10 mouse cellular contexts compared by ENCODE assay signal in the genomic region with DNA sequence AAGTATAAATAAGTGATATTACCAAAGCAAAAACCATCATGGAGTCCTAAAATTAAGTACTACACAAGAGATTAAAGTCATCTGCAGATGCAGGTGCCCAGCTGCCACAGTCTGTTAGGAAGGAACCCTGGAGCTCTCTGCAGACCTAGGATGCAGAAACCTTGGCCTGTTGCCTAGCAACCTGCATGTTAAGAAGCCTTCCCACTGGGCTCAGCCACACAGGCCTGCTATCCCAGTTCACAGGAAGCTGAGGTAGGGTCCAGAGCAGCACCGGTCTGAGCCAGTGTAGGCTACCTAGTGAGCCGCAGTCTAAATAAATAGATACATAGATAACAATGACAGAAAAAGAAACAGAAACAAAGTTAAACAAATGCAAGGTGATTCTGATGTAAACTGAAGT. TPM values are rescaled to one million over a fixed set of nuclear protein-coding genes. Genes with fewer than 3 reads are reported as not detected.
DNase-seq lines count a peak whose midpoint lies in the region; ATAC-seq and TF ChIP-seq lines count a peak whose summit lies in the region.
"Had no signal": no experiment of that assay in that cellular context is flagged by ENCODE, and none has a peak within 500 bp of the region (broad histone marks: within the 10 kb centered on the region; RNA-seq: fewer than 3 reads in every experiment).

No protein-coding gene starts in this region.

- H3K36me3 ChIP-seq in embryonic facial prominence, embryonic 14.5 days (ENCODE audit: control insufficient read depth, insufficient read depth, low read length), result no peaks in the 10 kb centered on the region
- no peaks in the 10 kb centered on the region for H3K36me3 ChIP-seq in neural tube, embryonic 15.5 days
- H3K36me3 ChIP-seq in kidney, embryonic 16.5 days (ENCODE audit: insufficient read depth, low read length), result no peaks in the 10 kb centered on the region

- H3K4me3 ChIP-seq in embryonic facial prominence, embryonic 14.5 days (ENCODE audit: low read depth, low read length), result no peak overlapping the region
- H3K4me3 ChIP-seq in left cerebral cortex, adult 2 months, result no peak overlapping the region
- H3K4me3 ChIP-seq in neural tube, embryonic 15.5 days (replicated peaks), result no peak overlapping the region
- no peak overlapping the region for H3K4me3 ChIP-seq in kidney, embryonic 16.5 days (ENCODE audit: low read length)

- H3K27ac ChIP-seq in embryonic facial prominence, embryonic 14.5 days (replicated peaks; ENCODE audit: low read depth, low read length), result no peak overlapping the region
- peak overlapping the region; percentile 24; the same call in 1 of the 2 replicates for H3K27ac ChIP-seq in left cerebral cortex, adult 2 months
- H3K27ac ChIP-seq in neural tube, embryonic 15.5 days (replicated peaks), result no peak overlapping the region
- H3K27ac ChIP-seq in kidney, embryonic 16.5 days (ENCODE audit: low read length), result no peak overlapping the region

- H3K4me1 ChIP-seq in embryonic facial prominence, embryonic 14.5 days (ENCODE audit: control insufficient read depth, insufficient read depth, low read length), result no peaks in the 10 kb centered on the region
- peaks cover 10% of the 10 kb centered on the region for H3K4me1 ChIP-seq in neural tube, embryonic 15.5 days
- no peaks in the 10 kb centered on the region for H3K4me1 ChIP-seq in kidney, embryonic 16.5 days (ENCODE audit: insufficient read depth, low read length)

- intact Hi-C loops in left cerebral cortex, adult 2 months (cut with DNase I), result no loop called here

- H3K4me2 ChIP-seq in embryonic facial prominence, embryonic 14.5 days (ENCODE audit: low read depth, low read length), result no peak overlapping the region
- no peak overlapping the region for H3K4me2 ChIP-seq in neural tube, embryonic 15.5 days
- no peak overlapping the region for H3K4me2 ChIP-seq in kidney, embryonic 16.5 days (replicated peaks; ENCODE audit: low read depth, low read length)

- H3K9ac ChIP-seq in embryonic facial prominence, embryonic 14.5 days (ENCODE audit: low read depth, low read length), result no peak overlapping the region
- no peak overlapping the region for H3K9ac ChIP-seq in neural tube, embryonic 15.5 days (replicated peaks)
- H3K9ac ChIP-seq in kidney, embryonic 16.5 days (replicated peaks; ENCODE audit: low read length), result no peak overlapping the region

- DNase-seq in adrenal gland, postnatal 14 days, result peak; percentile 17
- no peak for DNase-seq in adrenal gland, postnatal 25 days
- DNase-seq in embryonic facial prominence, embryonic 14.5 days (ENCODE audit: low spot score), result peak; percentile 76
- DNase-seq in left cerebral cortex, adult 2 months (ENCODE audit: extremely low spot score in 1 of 2, low spot score in 2 of 2), result peak in 1 of 2 experiments; percentile 31
- DNase-seq in gastrocnemius, postnatal 10 days, result no peak
- DNase-seq in ovary, postnatal 10 days (ENCODE audit: low spot score), result no peak
- DNase-seq: kidney, postnatal 14 days; lung, adult 18-20 months had no signal

- H3K27me3 ChIP-seq in embryonic facial prominence, embryonic 14.5 days (replicated peaks; ENCODE audit: control insufficient read depth, insufficient read depth, low read length), result no peaks in the 10 kb centered on the region
- no peaks in the 10 kb centered on the region for H3K27me3 ChIP-seq in neural tube, embryonic 15.5 days (replicated peaks)
- no peaks in the 10 kb centered on the region for H3K27me3 ChIP-seq in kidney, embryonic 16.5 days (ENCODE audit: insufficient read depth, low read length)

- no peaks in the 10 kb centered on the region for H3K9me3 ChIP-seq in embryonic facial prominence, embryonic 14.5 days (ENCODE audit: control insufficient read depth, low read length)
- H3K9me3 ChIP-seq in neural tube, embryonic 15.5 days (replicated peaks), result no peaks in the 10 kb centered on the region
- H3K9me3 ChIP-seq in kidney, embryonic 16.5 days (ENCODE audit: low read length), result 0 out of 2 replicates have a peak, but pooled peaks cover 2% of the 10 kb centered on the region

- WGBS in embryonic facial prominence, embryonic 14.5 days, result 27% methylated on average over 2 of the region's 2 CpGs
- 27% methylated on average over 2 of the region's 2 CpGs for WGBS in neural tube, embryonic 15.5 days
- 52% methylated on average over 2 of the region's 2 CpGs for WGBS in kidney, embryonic 16.5 days

- peak; percentile 70; the same call in 1 of the 2 replicates for ATAC-seq in embryonic facial prominence, embryonic 14.5 days (ENCODE audit: low read depth)
- ATAC-seq in neural tube, embryonic 15.5 days (ENCODE audit: low FRiP score), result peak; percentile 77
- ATAC-seq in kidney, embryonic 16.5 days (ENCODE audit: low FRiP score, low TSS enrichment), result no peak

- TF ChIP-seq CTCF in left cerebral cortex, adult 2 months (IDR thresholded peaks at IDR 0.05), result no peak

RNA-seq across cellular contexts. Expression of a gene that starts 39.7 kb away (rescaled TPM):
- total RNA-seq in adrenal gland, postnatal 14 days (2021), result 5.9 and 8.3 TPM in 2 replicates
- 1.6 and 5.5 TPM in 2 replicates for total RNA-seq in adrenal gland, postnatal 25 days (2021)
- 3.1 and 3.2 TPM in 2 replicates for polyA plus RNA-seq in embryonic facial prominence, embryonic 14.5 days (2014; fragmentation: Nextera tagmentation; extraction: Ambion mirVana)
- total RNA-seq in left cerebral cortex, adult 2 months (2021), result 10 to 100 TPM; 24.2 to 27.1 TPM
- 78.6 and 86.7 TPM in 2 replicates for polyA plus RNA-seq in neural tube, embryonic 15.5 days (2015; fragmentation: Nextera tagmentation; extraction: Ambion mirVana)
- total RNA-seq in gastrocnemius, postnatal 10 days (2021), result not detected
- 0.92 and 1.6 TPM in 2 replicates for polyA plus RNA-seq in kidney, embryonic 16.5 days (2015; fragmentation: Nextera tagmentation; extraction: Ambion mirVana)

Comparison
In these comparisons a context has a peak if more than half of its experiments do, and no peak if none do; other contexts are left out.
1. DNase-seq: peak in adrenal gland, postnatal 14 days (single experiment) and embryonic facial prominence, embryonic 14.5 days (single experiment); none in adrenal gland, postnatal 25 days (single experiment), gastrocnemius, postnatal 10 days (single experiment) and ovary, postnatal 10 days (single experiment).